Mouse (Mus musculus) heart, embryonic 14.5 days (tissue): ENCODE results near the gene C1qbp. TPM values are rescaled to one million over a fixed set of nuclear protein-coding genes. Genes with fewer than 3 reads are reported as not detected.

Source experiments
- ATAC-seq: fragments of 200-750 bp; cut with Nextera tagmentation; 2 replicates; pipeline ENCODE4 v1.8.0; 2017; ENCODE audit warnings: low read depth, moderate TSS enrichment; ENCODE audit not compliant: insufficient number of reproducible peaks, insufficient read depth, low FRiP score
- H3K27ac ChIP-seq, 2 experiments: fragments of 200-500 bp in 1 of 2; fragments of 300-500 bp in 1 of 2; sonication (generic) in 1 of 2; replicated peaks in 1 of 2; 2 replicates each; pipeline ENCODE4 v1.5.1; 2012 to 2014; ENCODE audit warnings: low read depth in 2 of 2, low read length in 2 of 2, control low read depth in 1 of 2, mild to moderate bottlenecking in 1 of 2, mixed read lengths in 1 of 2; ENCODE audit not compliant: control insufficient read depth in 1 of 2, insufficient read depth in 1 of 2
- H3K27me3 ChIP-seq: fragments of 300-500 bp; sonication (generic); 2 replicates; pipeline ENCODE4 v1.6.1; 2014; ENCODE audit warnings: mild to moderate bottlenecking, low read length, control low read depth; ENCODE audit not compliant: control insufficient read depth, insufficient read depth
- H3K36me3 ChIP-seq: fragments of 300-500 bp; sonication (generic); 2 replicates; pipeline ENCODE4 v1.6.1; 2014; ENCODE audit warnings: mild to moderate bottlenecking, control low read depth, low read length, mixed read lengths; ENCODE audit not compliant: control insufficient read depth, insufficient read depth
- H3K4me1 ChIP-seq, 2 experiments: fragments of 200-500 bp in 1 of 2; fragments of 300-500 bp in 1 of 2; sonication (generic) in 1 of 2; 2 replicates each; pipeline ENCODE4 v1.6.1; 2012 to 2014; ENCODE audit warnings: low read length in 2 of 2, control low read depth in 1 of 2, mixed read lengths in 1 of 2; ENCODE audit not compliant: control insufficient read depth in 2 of 2, insufficient read depth in 2 of 2
- H3K4me2 ChIP-seq: fragments of 300-500 bp; sonication (generic); 2 replicates; pipeline ENCODE4 v1.6.1; 2014; ENCODE audit warnings: mild to moderate bottlenecking, low read length
- H3K4me3 ChIP-seq, 2 experiments: fragments of 200-500 bp in 1 of 2; fragments of 300-500 bp in 1 of 2; sonication (generic) in 1 of 2; 2 replicates each; pipeline ENCODE4 v1.5.1; 2012 to 2014; ENCODE audit warnings: low read length in 2 of 2, mild to moderate bottlenecking in 2 of 2, control low read depth in 1 of 2, low read depth in 1 of 2, moderate library complexity in 1 of 2; ENCODE audit not compliant: control insufficient read depth in 1 of 2, insufficient read depth in 1 of 2
- H3K9ac ChIP-seq: fragments of 300-500 bp; sonication (generic); 2 replicates; pipeline ENCODE4 v1.6.1; 2014; ENCODE audit warnings: mild to moderate bottlenecking, low read length
- H3K9me3 ChIP-seq: fragments of 300-500 bp; sonication (generic); 2 replicates; pipeline ENCODE4 v1.6.1; 2016; ENCODE audit warnings: low read length, control low read depth; ENCODE audit not compliant: control insufficient read depth
- WGBS: fragments of 180-500 bp; shearing (Covaris S2); extraction: QIAGEN DNeasy Blood & Tissue Kit; methylation state at CpG from one replicate; pipeline ENCODE4 v1.1.7; 2014; 5-methylcytosine and 5-hydroxymethylcytosine counted together
- polyA plus RNA-seq: library from polyadenylated mRNA; unstranded; fragments of >200 nt; fragmentation: Nextera tagmentation; extraction: Ambion mirVana; gene quantifications from 2 replicates; pipeline ENCODE4 v1.2.1, GENCODE M21; 2014

Gene C1qbp
- polyA plus RNA-seq, 1 experiment from 2014 or later: 244 TPM

- H3K4me2 ChIP-seq: no peak overlapping the region
- WGBS: 84% methylated on average over 5 of the region's 5 CpGs
- no peaks in the 10 kb centered on the region for H3K4me1 ChIP-seq
- no peak for ATAC-seq
- no peaks in the 10 kb centered on the region for H3K9me3 ChIP-seq
- H3K27ac ChIP-seq: no peak overlapping the region
- H3K9ac ChIP-seq: no peak overlapping the region
- no peaks in the 10 kb centered on the region for H3K27me3 ChIP-seq
- peaks cover 98% of the 10 kb centered on the region for H3K36me3 ChIP-seq
- no peak overlapping the region for H3K4me3 ChIP-seq
Observed at GRCm38 (mm10) chr11:70960786-70961554, 21.9 kb downstream of the C1qbp start.

DNA sequence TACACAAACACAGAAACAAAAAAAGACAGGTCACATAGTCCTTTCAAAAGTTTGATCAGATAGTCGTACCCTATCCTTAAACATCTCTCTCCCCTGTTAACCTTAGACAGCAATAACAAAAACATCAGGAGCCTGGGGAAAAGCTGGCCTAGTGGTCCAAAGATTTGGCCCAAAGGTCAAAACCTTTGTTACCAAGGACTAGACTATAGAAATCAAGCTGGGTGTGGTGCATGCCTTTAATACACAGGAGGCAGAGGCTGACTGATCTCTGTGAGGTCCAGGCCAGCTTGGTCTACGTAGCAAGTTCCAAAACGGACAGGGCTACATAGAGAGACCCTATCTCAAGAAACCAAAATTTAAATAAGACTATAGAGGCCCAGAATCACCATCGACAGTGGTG lies 28.1 kb downstream of the C1qbp start:
- 91% methylated on average over 4 of the region's 4 CpGs for WGBS
- Histone ChIP-seq H3K36me3 (peaks cover 99% of the 10 kb centered on the region), H3K27me3 (no peaks in the 10 kb centered on the region)

DNA sequence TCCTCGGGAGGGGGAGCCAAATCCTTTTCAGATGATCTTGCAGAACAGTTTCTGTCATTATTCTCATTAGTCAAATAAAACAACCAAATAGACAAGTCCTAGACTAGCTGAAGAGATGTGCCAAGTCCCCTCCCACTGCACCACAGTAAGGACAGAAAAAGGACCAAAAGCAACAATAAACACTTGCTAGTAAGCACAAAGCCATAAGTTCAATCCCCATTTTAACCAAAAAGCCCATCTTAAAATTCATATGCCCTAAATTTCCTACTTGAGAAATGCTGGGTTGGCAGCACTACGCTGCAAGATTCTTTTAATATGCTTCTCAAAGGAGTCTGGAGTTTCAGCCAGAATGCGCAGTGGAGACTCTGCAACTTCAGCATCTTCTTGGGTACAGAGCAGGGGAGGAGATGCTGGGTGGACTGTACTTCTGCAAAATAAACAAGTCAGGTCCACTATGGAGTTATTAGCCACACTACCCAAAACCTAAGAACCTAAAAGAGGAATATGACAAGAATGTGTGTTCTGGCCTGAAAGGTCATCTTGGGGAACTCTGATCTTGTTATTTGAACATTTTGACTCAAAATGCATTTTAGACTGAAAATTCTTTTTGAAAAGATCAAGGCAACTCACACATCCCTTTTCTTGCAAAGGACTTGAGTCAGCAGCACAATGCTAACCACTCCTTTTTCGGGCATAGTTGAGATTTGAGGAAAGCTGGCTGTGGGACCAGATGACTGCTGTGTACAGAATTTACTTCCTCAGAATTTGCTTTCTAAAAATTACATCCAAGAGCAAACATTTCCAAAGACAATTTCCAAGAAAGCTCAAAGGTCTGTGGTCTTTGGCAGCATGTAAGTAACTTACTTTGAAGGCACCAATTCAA lies 37.6 kb downstream of the C1qbp start:
- Histone ChIP-seq H3K4me2 (no peak overlapping the region), H3K27ac (no peak overlapping the region), H3K27me3 (no peaks in the 10 kb centered on the region), H3K9me3 (no peaks in the 10 kb centered on the region), H3K9ac (no peak overlapping the region), H3K36me3 (peaks cover 99% of the 10 kb centered on the region), H3K4me3 (no peak overlapping the region), H3K4me1 (no peaks in the 10 kb centered on the region)
- ATAC-seq: no peak
- WGBS: 92% methylated on average over 4 of the region's 4 CpGs

More for the DNA sequence above, 28.1 kb downstream of the C1qbp start:
- Histone ChIP-seq H3K9me3 (no peaks in the 10 kb centered on the region), H3K27ac (no peak overlapping the region), H3K4me3 (no peak overlapping the region), H3K4me1 (no peaks in the 10 kb centered on the region), H3K9ac (no peak overlapping the region), H3K4me2 (no peak overlapping the region)
- no peak for ATAC-seq

DNA sequence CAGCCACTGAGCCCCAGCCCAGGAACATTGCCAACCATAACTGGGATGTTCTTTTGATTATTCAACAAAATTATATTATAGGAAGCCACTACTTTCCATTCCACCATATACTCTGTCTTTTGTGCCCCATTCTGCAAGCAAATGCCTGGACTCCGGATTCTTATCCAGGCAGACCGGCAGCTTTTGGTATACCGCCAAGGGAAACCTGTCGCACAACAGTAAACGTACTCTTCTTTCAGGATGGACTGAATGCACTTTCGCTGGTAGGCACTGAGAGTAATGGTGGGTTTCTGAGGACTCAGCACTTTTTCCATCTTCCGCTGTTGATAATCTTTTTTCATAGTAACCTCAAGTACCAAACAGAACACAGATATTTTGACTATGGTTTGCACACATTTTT lies 39.2 kb downstream of the C1qbp start:
- Histone ChIP-seq H3K4me2 (no peak overlapping the region), H3K9ac (no peak overlapping the region), H3K27ac (no peak overlapping the region), H3K4me1 (no peaks in the 10 kb centered on the region), H3K27me3 (no peaks in the 10 kb centered on the region), H3K36me3 (peaks cover 99% of the 10 kb centered on the region), H3K9me3 (no peaks in the 10 kb centered on the region), H3K4me3 (no peak overlapping the region)
- no peak for ATAC-seq
- WGBS: 94% methylated on average over 7 of the region's 7 CpGs

- peaks cover 98% of the 10 kb centered on the region for H3K36me3 ChIP-seq
Observed at GRCm38 (mm10) chr11:70942596-70942995, 40.2 kb downstream of the C1qbp start.

DNA sequence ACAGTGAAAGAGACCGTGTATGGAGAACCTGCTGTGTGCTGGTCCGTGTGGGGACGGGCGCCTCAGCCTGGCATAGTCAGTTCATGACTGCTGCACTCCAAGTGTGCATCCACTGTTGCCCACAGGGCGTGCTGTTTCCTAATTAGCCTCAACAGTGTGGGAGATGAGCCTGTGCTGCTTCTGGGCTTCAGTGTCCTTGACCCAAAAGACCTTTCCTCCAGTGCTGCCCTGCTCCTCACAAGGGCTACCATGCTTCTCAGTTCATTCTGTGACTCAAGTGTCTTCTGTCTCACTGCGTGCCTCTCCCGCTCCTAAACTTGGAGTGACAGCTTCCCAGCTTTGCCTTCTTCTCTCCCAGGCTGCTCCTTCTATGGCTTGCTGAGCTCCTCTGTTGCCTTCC lies 47.5 kb downstream of the C1qbp start:
- Histone ChIP-seq H3K27ac (no peak overlapping the region), H3K27me3 (no peaks in the 10 kb centered on the region), H3K36me3 (peaks cover 83% of the 10 kb centered on the region), H3K4me1 (no peaks in the 10 kb centered on the region), H3K4me3 (no peak overlapping the region), H3K4me2 (no peak overlapping the region), H3K9ac (no peak overlapping the region), H3K9me3 (no peaks in the 10 kb centered on the region)
- WGBS: 91% methylated on average over 7 of the region's 7 CpGs
- no peak for ATAC-seq

More at GRCm38 (mm10) chr11:70942596-70942995, 40.2 kb downstream of the C1qbp start:
- no peak overlapping the region for H3K9ac ChIP-seq
- H3K9me3 ChIP-seq: no peaks in the 10 kb centered on the region
- ATAC-seq: no peak
- no peaks in the 10 kb centered on the region for H3K4me1 ChIP-seq
- 94% methylated on average over 1 of the region's 1 CpGs for WGBS
- no peak overlapping the region for H3K4me3 ChIP-seq
- H3K27me3 ChIP-seq: no peaks in the 10 kb centered on the region
- no peak overlapping the region for H3K4me2 ChIP-seq
- no peak overlapping the region for H3K27ac ChIP-seq

DNA sequence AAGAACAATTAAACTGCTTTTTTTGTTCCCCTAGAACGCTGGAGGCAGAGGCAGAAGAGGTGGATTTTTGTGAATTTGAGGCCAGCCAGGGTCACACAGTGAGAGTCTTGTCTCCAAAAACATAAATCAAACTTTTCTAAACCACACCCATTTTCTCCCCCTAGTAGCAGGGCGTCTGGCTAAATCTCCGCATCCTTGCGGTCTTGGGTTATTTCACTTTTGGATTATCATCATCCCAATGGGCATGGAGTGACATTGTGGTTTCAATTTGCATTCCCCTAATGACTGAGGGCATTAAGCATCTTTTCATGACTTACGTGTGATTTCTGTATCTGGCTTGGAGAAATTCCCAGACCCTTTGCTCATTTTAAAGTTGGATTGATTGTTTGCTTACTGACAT lies 51.4 kb downstream of the C1qbp start:
- no peak overlapping the region for H3K4me2 ChIP-seq
- no peaks in the 10 kb centered on the region for H3K4me1 ChIP-seq
- no peaks in the 10 kb centered on the region for H3K27me3 ChIP-seq
- 94% methylated on average over 5 of the region's 5 CpGs for WGBS
- no peak for ATAC-seq
- H3K36me3 ChIP-seq: peaks cover 73% of the 10 kb centered on the region
- H3K9ac ChIP-seq: no peak overlapping the region
- no peak overlapping the region for H3K4me3 ChIP-seq
- no peaks in the 10 kb centered on the region for H3K9me3 ChIP-seq
- no peak overlapping the region for H3K27ac ChIP-seq
